Mouse (Mus musculus): ENCODE results near the gene Evi2b.

GRCm38 (mm10) chr11:79519299-79519698, 4.3 kb downstream of the Evi2b start:
- TF ChIP-seq CTCF (IDR thresholded peaks at IDR 0.05; ENCODE audit: low read depth, low read length) (no peak), POLR2A (IDR thresholded peaks at IDR 0.05; ENCODE audit: borderline replicate concordance, low read depth, low read length) (no peak)
